10 mouse cellular contexts compared by ENCODE assay signal in the genomic region with DNA sequence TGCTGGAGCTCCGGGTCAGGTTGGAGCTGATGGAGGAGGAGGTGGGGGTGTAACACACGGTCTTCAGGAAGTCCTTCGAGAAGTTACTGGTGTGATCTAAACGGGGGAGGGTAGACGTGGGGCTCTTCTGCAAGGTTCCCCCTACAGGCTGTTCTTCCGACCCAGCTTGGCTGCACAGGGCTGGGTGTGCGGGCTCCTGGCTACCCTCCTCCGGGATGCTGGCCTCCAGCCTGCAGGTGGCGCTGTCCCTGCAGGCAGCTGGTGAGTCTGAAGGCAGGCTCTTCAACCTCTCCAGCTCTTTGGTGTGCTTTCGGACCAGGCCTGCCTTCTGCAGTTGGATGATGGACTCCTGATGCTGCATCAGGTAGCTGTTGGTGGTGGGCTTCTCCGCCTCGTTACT. TPM values are rescaled to one million over a fixed set of nuclear protein-coding genes. Genes with fewer than 3 reads are reported as not detected.
DNase-seq lines count a peak whose midpoint lies in the region; ATAC-seq and TF ChIP-seq lines count a peak whose summit lies in the region.
"Had no signal": no experiment of that assay in that cellular context is flagged by ENCODE, and none has a peak within 500 bp of the region (broad histone marks: within the 10 kb centered on the region; RNA-seq: fewer than 3 reads in every experiment).

No protein-coding gene starts in this region.

- no peaks in the 10 kb centered on the region for H3K9me3 ChIP-seq in liver, embryonic 12.5 days (replicated peaks)
- H3K9me3 ChIP-seq: embryonic facial prominence, embryonic 15.5 days had no signal

- H3K4me1 ChIP-seq in thymus, adult 2 months (replicated peaks; ENCODE audit: control insufficient read depth, insufficient read depth, low read length), result no peaks in the 10 kb centered on the region
- H3K4me1 ChIP-seq in liver, embryonic 12.5 days, result peaks cover 25% of the 10 kb centered on the region
- H3K4me1 ChIP-seq: embryonic facial prominence, embryonic 15.5 days had no signal

- H3K27ac ChIP-seq in thymus, adult 2 months (ENCODE audit: control insufficient read depth, insufficient read depth, low read length), result no peak overlapping the region
- no peak overlapping the region for H3K27ac ChIP-seq in liver, embryonic 12.5 days
- H3K27ac ChIP-seq: embryonic facial prominence, embryonic 15.5 days had no signal

- no peak overlapping the region for H3K4me2 ChIP-seq in liver, embryonic 12.5 days
- H3K4me2 ChIP-seq: embryonic facial prominence, embryonic 15.5 days had no signal

- H3K36me3 ChIP-seq in thymus, adult 2 months (ENCODE audit: control insufficient read depth, insufficient read depth, low read length), result no peaks in the 10 kb centered on the region
- H3K36me3 ChIP-seq in liver, embryonic 12.5 days, result peaks cover 97% of the 10 kb centered on the region

- H3K4me3 ChIP-seq in thymus, adult 2 months (ENCODE audit: control insufficient read depth, insufficient read depth, low read length), result no peak overlapping the region
- no peak overlapping the region for H3K4me3 ChIP-seq in liver, embryonic 12.5 days
- H3K4me3 ChIP-seq: embryonic facial prominence, embryonic 15.5 days had no signal

- H3K9ac ChIP-seq in liver, embryonic 12.5 days, result no peak overlapping the region
- H3K9ac ChIP-seq: embryonic facial prominence, embryonic 15.5 days had no signal

- DNase-seq in gastrocnemius, postnatal 10 days, result peak; percentile 50
- no peak for DNase-seq in gastrocnemius, postnatal 4 days (ENCODE audit: low spot score in 2 of 2)
- DNase-seq in thymus, adult 2 months, result no peak
- DNase-seq in thymus, postnatal 25 days, result no peak
- peak; percentile 56 for DNase-seq in thymus, postnatal 4 days
- no peak for DNase-seq in cerebellum, adult 11 months
- DNase-seq in right cerebral cortex, postnatal 25 days, result no peak

- peak; percentile 32; the same call in 1 of the 2 replicates for ATAC-seq in liver, embryonic 12.5 days
- ATAC-seq: activated CD4-positive, CD25-positive, alpha-beta regulatory T cell, adult 4 months had no signal

- 95% methylated on average over 12 of the region's 12 CpGs for WGBS in thymus, adult 2 months
- 77% methylated on average over 12 of the region's 12 CpGs for WGBS in liver, embryonic 12.5 days (ENCODE audit: insufficient replicate concordance)

- TF ChIP-seq POLR2A in thymus, adult 2 months (IDR thresholded peaks at IDR 0.05; ENCODE audit: control insufficient read depth, extremely low read depth, insufficient read depth, low read length, poor library complexity), result no peak

- peak; percentile 41; the same call in 1 of the 2 replicates for TF ChIP-seq CTCF in thymus, adult 2 months (IDR thresholded peaks at IDR 0.05; ENCODE audit: borderline replicate concordance, control insufficient read depth, extremely low read depth, insufficient read depth, low read length, poor library complexity)

- no peaks in the 10 kb centered on the region for H3K27me3 ChIP-seq in thymus, adult 2 months (ENCODE audit: control insufficient read depth, insufficient read depth, low read length)
- H3K27me3 ChIP-seq in liver, embryonic 12.5 days (replicated peaks), result no peaks in the 10 kb centered on the region
- H3K27me3 ChIP-seq: embryonic facial prominence, embryonic 15.5 days had no signal

RNA-seq across cellular contexts. Expression of a gene that starts 34.0 kb away (rescaled TPM):
- 10 to 100 TPM; 39.1 to 48.9 TPM for total RNA-seq in gastrocnemius, postnatal 10 days (2021)
- 10 to 100 TPM; 70.4 to 84.2 TPM for total RNA-seq in gastrocnemius, postnatal 4 days (2021)
- polyA plus RNA-seq in thymus, adult 2 months (2012; rRNA removed), result 67.8 and 78.3 TPM in 2 replicates
- 78.7 and 78.8 TPM in 2 replicates for polyA plus RNA-seq in liver, embryonic 12.5 days (2016; fragmentation: Nextera tagmentation; extraction: Ambion mirVana)

RNA-seq across cellular contexts. Expression of a gene that starts 51.1 kb away (rescaled TPM):
- total RNA-seq in gastrocnemius, postnatal 10 days (2021), result 10 to 100 TPM; 11.1 to 11.2 TPM
- total RNA-seq in gastrocnemius, postnatal 4 days (2021), result 10 to 100 TPM; 20.2 to 21.1 TPM
- polyA plus RNA-seq in thymus, adult 2 months (2012; rRNA removed), result 10.7 and 11.6 TPM in 2 replicates
- polyA plus RNA-seq in liver, embryonic 12.5 days (2016; fragmentation: Nextera tagmentation; extraction: Ambion mirVana), result 8.9 and 10.9 TPM in 2 replicates

Comparison
In these comparisons a context has a peak if more than half of its experiments do, and no peak if none do; other contexts are left out.
1. DNase-seq: peak in gastrocnemius, postnatal 10 days (single experiment) and thymus, postnatal 4 days (single experiment); none in gastrocnemius, postnatal 4 days (0 of 2), thymus, adult 2 months (single experiment), thymus, postnatal 25 days (single experiment), cerebellum, adult 11 months (single experiment) and right cerebral cortex, postnatal 25 days (single experiment).